Mouse (Mus musculus) erythroblast, embryonic 14.5 days (primary cell): Measurements from ENCODE around the gene Cd44.

Source experiments
- GATA1 ChIP-seq: IDR thresholded peaks from 2 replicates; pipeline ENCODE4 v1.6.1; 2012; ENCODE audit warnings: low read length, inconsistent platforms, mixed read lengths
- TAL1 ChIP-seq: IDR thresholded peaks from 3 replicates; pipeline ENCODE4 v1.6.1; 2012; ENCODE audit warnings: low read length, inconsistent platforms, mixed read lengths

GRCm38 (mm10) chr2:102795034-102795433 is 106.4 kb downstream of the Cd44 start:
- TF ChIP-seq TAL1 (no peak), GATA1 (no peak)
